Mouse (Mus musculus) adrenal gland, adult 18-20 months (tissue): ENCODE measurements around the gene Opa3. TPM values are rescaled to one million over a fixed set of nuclear protein-coding genes. Genes with fewer than 3 reads are reported as not detected.

Experiments used
- DNase-seq, 2 experiments: peaks; one replicate each; pipeline ENCODE4 v3.0.0; 2021 to 2022; ENCODE audit warnings: low spot score in 2 of 2
- microRNA-seq, 2 experiments: library from miRNA; unstranded; fragments of <30 nt; microRNA quantifications; one replicate each; pipeline ENCODE4 v1.2.0; 2021; ENCODE audit warnings: borderline number of aligned reads in 2 of 2
- total RNA-seq, 2 experiments: library from RNA; stranded (reverse); gene quantifications; 1 replicate in 1 of 2; 2 replicates in 1 of 2; pipeline ENCODE4 v1.2.3; 2021

Opa3 gene
- total RNA-seq, 2 experiments from 2014 or later = 40.8 to 56.7 TPM

DNA sequence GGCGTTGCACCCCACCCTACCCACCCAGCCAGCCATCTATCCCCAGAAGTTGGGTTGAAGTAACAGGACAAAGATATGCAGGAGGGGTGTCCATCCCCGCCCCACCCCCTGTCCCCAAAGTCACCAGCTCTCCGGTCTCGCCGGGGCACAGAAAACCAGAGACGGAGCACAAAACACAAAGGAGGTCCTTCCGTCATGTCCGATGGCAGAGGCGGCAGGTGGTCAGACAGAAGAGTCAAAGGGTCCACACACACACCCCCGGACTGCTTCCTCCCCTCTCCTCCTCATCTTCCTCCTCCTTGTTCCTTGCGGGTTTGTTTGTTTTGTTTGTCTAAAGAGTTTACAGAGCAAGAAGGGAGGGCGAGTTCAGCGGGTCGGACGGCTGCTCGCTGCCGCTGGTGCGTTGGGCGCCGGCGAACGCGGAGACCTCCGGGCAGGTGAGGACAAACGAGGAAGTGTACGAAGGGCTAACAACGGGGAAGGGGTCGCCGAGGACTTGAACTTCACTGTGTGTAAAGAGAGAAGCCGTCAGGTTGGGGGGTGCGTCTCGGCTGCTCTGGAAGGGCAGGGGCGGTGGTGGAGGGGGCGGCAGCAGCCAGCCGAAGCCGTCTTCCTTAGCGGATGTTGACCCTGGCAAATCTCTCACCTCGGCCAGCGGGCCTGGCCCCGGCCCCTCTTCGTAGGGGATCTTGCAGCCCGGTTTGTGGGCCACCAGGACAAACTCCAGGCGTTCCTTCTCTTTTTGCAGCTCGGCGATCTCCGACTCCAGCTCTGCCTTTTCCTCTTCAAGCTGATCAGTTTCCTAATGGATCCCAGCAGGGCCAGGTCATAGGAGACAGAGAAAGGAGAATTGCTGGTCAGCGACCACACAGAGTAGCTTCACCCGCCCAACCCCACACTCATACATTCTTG is 76.6 kb downstream of the Opa3 start:
- DNase-seq = no peak

GRCm38 (mm10) chr7:19305413-19305735 is 77.2 kb downstream of the Opa3 start:
- DNase-seq = no peak

Small RNAs within 50 kb of the gene (microRNA-seq; reads per million reads assigned to microRNA genes)
- 782 to 998 reads per million in 2 experiments for gene Mir330

Other genes starting within 250 kb of the Opa3 start
- gene Nanos2, start 240.9 kb upstream of the Opa3 start, total RNA-seq = not detected
- gene Mypop, start 237.1 kb upstream of the Opa3 start, total RNA-seq = 10 to 100 TPM in 1 of 2 experiments, 1 to 10 TPM in 1; 9.3 to 12.2 TPM
- 10 to 100 TPM; 42.9 to 47.0 TPM for gene Irf2bp1, start 224.3 kb upstream of the Opa3 start, total RNA-seq
- gene Foxa3, start 204.8 kb upstream of the Opa3 start, total RNA-seq = not detected
- 100 to 1,000 TPM in 1 of 2 experiments, 10 to 100 TPM in 1; 92.0 to 105 TPM for gene Sympk, start 204.0 kb upstream of the Opa3 start, total RNA-seq
- gene Rsph6a, start 173.6 kb upstream of the Opa3 start, total RNA-seq = not detected
- 10 to 100 TPM; 48.3 to 49.1 TPM for gene Dmwd, start 152.1 kb upstream of the Opa3 start, total RNA-seq
- gene Dmpk, start 144.5 kb upstream of the Opa3 start, total RNA-seq = 100 to 1,000 TPM; 127 to 137 TPM
- 10 to 100 TPM; 13.0 to 14.7 TPM for gene Six5, start 133.7 kb upstream of the Opa3 start, total RNA-seq
- gene Gm4969, start 110.0 kb upstream of the Opa3 start, total RNA-seq = not detected
- gene Fbxo46, start 108.5 kb upstream of the Opa3 start, total RNA-seq = 10 to 100 TPM; 12.6 to 15.4 TPM
- gene Qpctl, start 79.0 kb upstream of the Opa3 start, total RNA-seq = 10 to 100 TPM; 13.6 to 14.6 TPM
- gene Snrpd2, start 78.6 kb upstream of the Opa3 start, total RNA-seq = 10 to 100 TPM; 81.7 to 89.5 TPM
- gene Gipr, start 62.2 kb upstream of the Opa3 start, total RNA-seq = under 1 TPM; 0.60 to 0.70 TPM
- gene Eml2, start 51.9 kb upstream of the Opa3 start, total RNA-seq = 10 to 100 TPM; 33.9 to 43.9 TPM
- 10 to 100 TPM in 1 of 2 experiments, 1 to 10 TPM in 1; 7.7 to 17.3 TPM for gene Gpr4, start 15.8 kb upstream of the Opa3 start, total RNA-seq
- gene Vasp, start 43.5 kb downstream of the Opa3 start, total RNA-seq = 10 to 100 TPM; 42.9 to 56.4 TPM
- not detected for gene Ppm1n, start 51.7 kb downstream of the Opa3 start, total RNA-seq
- 1 to 10 TPM; 5.0 to 8.6 TPM for gene Rtn2, start 54.3 kb downstream of the Opa3 start, total RNA-seq
- gene Fosb, start 81.7 kb downstream of the Opa3 start, total RNA-seq = 10 to 100 TPM; 15.9 to 23.2 TPM
- 10 to 100 TPM; 31.2 to 41.0 TPM for gene Ercc1, start 116.4 kb downstream of the Opa3 start, total RNA-seq
- 10 to 100 TPM; 13.3 to 13.7 TPM for gene Cd3eap, start 131.1 kb downstream of the Opa3 start, total RNA-seq
- 1 to 10 TPM; 5.9 to 6.7 TPM for gene Ppp1r13l, start 131.4 kb downstream of the Opa3 start, total RNA-seq
- gene Ercc2, start 153.7 kb downstream of the Opa3 start, total RNA-seq = 10 to 100 TPM; 27.1 to 30.9 TPM
- 1 to 10 TPM; 1.3 to 3.7 TPM for gene Klc3, start 175.8 kb downstream of the Opa3 start, total RNA-seq
- 10 to 100 TPM in 1 of 2 experiments, not detected in 1; 14.7 TPM for gene Ckm, start 176.4 kb downstream of the Opa3 start, total RNA-seq
- gene Mark4, start 230.5 kb downstream of the Opa3 start, total RNA-seq = 10 to 100 TPM; 35.9 to 54.0 TPM
- gene Exoc3l2, start 235.0 kb downstream of the Opa3 start, total RNA-seq = 10 to 100 TPM; 31.7 to 36.8 TPM